Mouse (Mus musculus): ENCODE data around the gene Armh3. TPM values are rescaled to one million over a fixed set of nuclear protein-coding genes. Genes with fewer than 3 reads are reported as not detected.

Armh3 gene
- polyA plus RNA-seq, 1 experiment from 2014 or later: 17.0 TPM

DNA sequence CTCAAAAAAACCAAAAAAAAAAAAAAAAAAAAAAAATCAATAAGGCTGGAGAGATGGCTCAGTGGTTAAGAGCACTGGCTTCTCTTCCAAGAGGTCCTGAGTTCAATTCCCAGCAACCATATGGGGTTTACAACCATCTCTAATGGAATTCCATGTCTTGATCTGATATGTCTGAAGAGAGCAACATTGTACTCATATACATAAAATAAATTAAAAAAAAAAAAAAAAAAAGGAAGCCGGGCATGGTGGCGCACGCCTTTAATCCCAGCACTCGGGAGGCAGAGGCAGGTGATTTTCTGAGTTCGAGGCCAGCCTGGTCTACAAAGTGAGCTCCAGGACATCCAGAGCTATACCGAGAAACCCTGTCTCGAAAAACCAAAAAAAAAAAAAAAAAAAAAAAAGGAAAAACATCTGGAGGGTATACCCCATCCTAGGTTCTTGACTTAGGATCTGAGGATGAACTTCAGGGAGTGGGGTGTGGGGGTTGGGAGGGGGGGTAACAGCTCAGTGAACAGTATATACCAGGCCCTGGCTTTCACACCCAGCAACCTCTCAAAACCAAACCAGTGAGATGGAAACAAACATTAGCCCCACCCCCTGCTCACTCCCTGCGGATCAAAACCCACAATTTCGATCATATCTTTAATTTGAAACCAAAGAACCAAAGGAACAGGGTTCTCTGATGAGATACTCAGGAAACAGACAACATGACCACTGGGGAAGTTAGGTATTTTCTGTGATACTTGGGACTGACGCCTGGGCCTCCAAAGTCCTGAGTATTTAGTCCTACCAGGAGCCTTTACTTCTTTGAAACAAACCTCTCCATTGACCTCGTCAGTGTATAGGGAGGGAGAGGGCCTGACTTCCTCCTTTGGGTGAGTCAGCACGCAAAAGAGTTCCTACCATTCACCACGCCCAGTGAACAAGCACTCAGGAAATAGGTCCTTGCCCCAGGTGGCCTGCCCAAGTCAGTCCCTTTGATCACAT, 208.1 kb downstream of the Armh3 start:
- H3K27me3 ChIP-seq (ENCODE audit: control insufficient read depth, insufficient read depth, low read length): no peaks in the 10 kb centered on the region
- H3K36me3 ChIP-seq (ENCODE audit: control insufficient read depth, insufficient read depth, low read length): no peaks in the 10 kb centered on the region
- H3K4me1 ChIP-seq (ENCODE audit: control insufficient read depth, insufficient read depth, low read length): peaks cover 3% of the 10 kb centered on the region; the same call in 1 of the 2 replicates
- ATAC-seq (ENCODE audit: low FRiP score, low TSS enrichment): peak; percentile 30; the same call in 1 of the 2 replicates
- H3K9ac ChIP-seq (ENCODE audit: low read depth, low read length): no peak overlapping the region
- 76% methylated on average over 13 of the region's 13 CpGs for WGBS
- H3K4me2 ChIP-seq (replicated peaks; ENCODE audit: low read depth, low read length): no peak overlapping the region
- peak overlapping the region; percentile 8; the same call in 1 of the 2 replicates for H3K27ac ChIP-seq (ENCODE audit: low read depth, low read length)
- no peaks in the 10 kb centered on the region for H3K9me3 ChIP-seq (ENCODE audit: control insufficient read depth, low read length)
- H3K4me3 ChIP-seq (ENCODE audit: low read length): no peak overlapping the region

DNA sequence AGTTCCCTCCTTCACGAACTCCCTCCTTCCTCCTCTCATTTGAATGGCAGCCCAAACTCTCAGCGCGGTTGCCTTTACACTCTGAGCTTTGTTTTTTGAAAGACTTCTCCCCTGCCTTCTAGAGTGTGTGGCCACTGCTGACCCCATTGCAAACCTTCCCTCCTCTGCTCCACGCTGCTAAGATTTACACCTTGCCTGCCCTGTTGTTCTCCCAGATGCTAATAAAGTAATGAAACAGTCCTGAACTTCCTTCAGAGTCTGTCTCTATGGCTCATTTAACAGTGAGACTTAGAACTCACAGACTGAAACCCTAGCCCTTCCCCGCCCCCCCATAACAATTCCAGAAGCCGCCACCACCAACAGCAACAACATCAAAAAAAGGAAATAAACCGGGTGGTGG, 208.9 kb downstream of the Armh3 start:
- H3K4me3 ChIP-seq (ENCODE audit: low read length): no peak overlapping the region
- H3K9ac ChIP-seq (ENCODE audit: low read depth, low read length): no peak overlapping the region
- no peaks in the 10 kb centered on the region for H3K9me3 ChIP-seq (ENCODE audit: control insufficient read depth, low read length)
- peaks cover 3% of the 10 kb centered on the region; the same call in 1 of the 2 replicates for H3K4me1 ChIP-seq (ENCODE audit: control insufficient read depth, insufficient read depth, low read length)
- ATAC-seq (ENCODE audit: low FRiP score, low TSS enrichment): peak; percentile 58
- H3K27me3 ChIP-seq (ENCODE audit: control insufficient read depth, insufficient read depth, low read length): no peaks in the 10 kb centered on the region
- 15% methylated on average over 7 of the region's 7 CpGs for WGBS
- H3K36me3 ChIP-seq (ENCODE audit: control insufficient read depth, insufficient read depth, low read length): no peaks in the 10 kb centered on the region
- H3K27ac ChIP-seq (ENCODE audit: low read depth, low read length): no peak overlapping the region; the same call in 1 of the 2 replicates
- no peak overlapping the region for H3K4me2 ChIP-seq (replicated peaks; ENCODE audit: low read depth, low read length)

DNA sequence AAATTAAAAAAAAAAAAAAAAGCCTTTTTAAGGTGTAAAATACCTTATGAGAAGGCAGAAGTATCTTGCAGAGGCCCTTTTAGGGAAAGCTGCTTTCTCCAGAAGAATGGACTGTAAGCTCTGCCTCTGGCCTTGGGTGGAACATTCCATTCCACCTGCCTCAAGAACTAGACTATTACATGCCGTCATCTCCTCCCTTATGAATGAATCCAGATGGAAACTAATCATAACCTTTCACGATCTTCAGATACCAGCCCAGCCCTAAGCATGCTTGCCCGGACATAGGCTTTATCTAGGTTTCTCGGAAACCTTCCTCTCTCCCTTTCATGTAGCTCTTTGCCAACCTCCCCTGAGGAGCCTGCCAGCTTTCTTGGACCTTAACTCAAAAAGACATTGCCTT, 210.0 kb downstream of the Armh3 start:
- Histone ChIP-seq H3K27me3 (ENCODE audit: control insufficient read depth, insufficient read depth, low read length) (no peaks in the 10 kb centered on the region), H3K9me3 (ENCODE audit: control insufficient read depth, low read length) (no peaks in the 10 kb centered on the region), H3K27ac (ENCODE audit: low read depth, low read length) (no peak overlapping the region), H3K36me3 (ENCODE audit: control insufficient read depth, insufficient read depth, low read length) (no peaks in the 10 kb centered on the region), H3K4me3 (ENCODE audit: low read length) (no peak overlapping the region), H3K4me1 (ENCODE audit: control insufficient read depth, insufficient read depth, low read length) (peaks cover 6% of the 10 kb centered on the region; the same call in 1 of the 2 replicates), H3K9ac (ENCODE audit: low read depth, low read length) (no peak overlapping the region), H3K4me2 (replicated peaks; ENCODE audit: low read depth, low read length) (no peak overlapping the region)
- 82% methylated on average over 4 of the region's 4 CpGs for WGBS
- ATAC-seq (ENCODE audit: low FRiP score, low TSS enrichment): no peak

- WGBS: 76% methylated on average over 3 of the region's 3 CpGs
- H3K36me3 ChIP-seq (ENCODE audit: control insufficient read depth, insufficient read depth, low read length): no peaks in the 10 kb centered on the region
- H3K9me3 ChIP-seq (ENCODE audit: control insufficient read depth, low read length): no peaks in the 10 kb centered on the region
- no peaks in the 10 kb centered on the region for H3K27me3 ChIP-seq (ENCODE audit: control insufficient read depth, insufficient read depth, low read length)
- no peak for ATAC-seq (ENCODE audit: low FRiP score, low TSS enrichment)
- H3K9ac ChIP-seq (ENCODE audit: low read depth, low read length): no peak overlapping the region
- H3K4me3 ChIP-seq (ENCODE audit: low read length): no peak overlapping the region
- H3K4me1 ChIP-seq (ENCODE audit: control insufficient read depth, insufficient read depth, low read length): peaks cover 3% of the 10 kb centered on the region; the same call in 1 of the 2 replicates
- H3K27ac ChIP-seq (ENCODE audit: low read depth, low read length): no peak overlapping the region
- no peak overlapping the region for H3K4me2 ChIP-seq (replicated peaks; ENCODE audit: low read depth, low read length)
Measured at GRCm38 (mm10) chr19:45787450-45787849, 210.8 kb downstream of the Armh3 start.

GRCm38 (mm10) chr19:45785470-45785869, 212.8 kb downstream of the Armh3 start:
- no peak overlapping the region for H3K4me2 ChIP-seq (replicated peaks; ENCODE audit: low read depth, low read length)
- ATAC-seq (ENCODE audit: low FRiP score, low TSS enrichment): no peak
- peaks cover 14% of the 10 kb centered on the region for H3K4me1 ChIP-seq (ENCODE audit: control insufficient read depth, insufficient read depth, low read length)
- H3K9me3 ChIP-seq (ENCODE audit: control insufficient read depth, low read length): no peaks in the 10 kb centered on the region
- no peaks in the 10 kb centered on the region for H3K27me3 ChIP-seq (ENCODE audit: control insufficient read depth, insufficient read depth, low read length)
- H3K27ac ChIP-seq (ENCODE audit: low read depth, low read length): no peak overlapping the region
- no peaks in the 10 kb centered on the region; the same call in 1 of the 2 replicates for H3K36me3 ChIP-seq (ENCODE audit: control insufficient read depth, insufficient read depth, low read length)
- WGBS: 34% methylated on average over 3 of the region's 3 CpGs
- H3K9ac ChIP-seq (ENCODE audit: low read depth, low read length): no peak overlapping the region
- H3K4me3 ChIP-seq (ENCODE audit: low read length): no peak overlapping the region

DNA sequence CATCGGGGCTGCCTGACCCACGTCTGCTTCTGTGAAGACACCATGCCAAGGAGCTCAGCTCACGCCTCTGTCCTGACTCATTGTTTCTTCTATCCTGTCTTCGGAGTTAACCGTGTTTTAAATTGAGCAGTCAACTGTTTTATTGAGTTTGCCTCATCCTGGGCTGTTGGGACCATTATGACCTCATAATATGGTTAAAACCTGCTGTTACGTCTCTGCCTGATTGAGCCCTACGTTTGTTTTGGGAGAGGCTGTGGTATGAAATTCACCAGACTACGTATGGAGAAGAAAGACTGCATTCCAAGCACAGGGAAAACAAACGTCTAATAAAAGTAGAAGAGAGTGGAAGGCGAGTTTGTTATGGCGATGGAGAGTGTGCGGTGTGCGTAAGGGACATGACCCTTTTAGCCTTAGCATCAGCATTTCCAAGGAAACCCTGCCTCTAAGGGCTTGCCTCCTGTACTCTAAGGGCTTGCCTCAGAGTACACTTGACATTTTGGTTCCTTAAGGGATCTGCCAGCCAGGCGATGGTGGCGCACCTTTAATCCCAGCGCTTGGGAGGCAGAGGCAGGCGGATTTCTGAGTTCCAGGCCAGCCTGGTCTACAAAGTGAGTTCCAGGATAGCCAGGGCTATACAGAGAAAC, 214.2 kb downstream of the Armh3 start:
- 28% methylated on average over 17 of the region's 17 CpGs for WGBS
- H3K4me3 ChIP-seq (ENCODE audit: low read length): peak overlapping the region; percentile 76
- H3K9ac ChIP-seq (ENCODE audit: low read depth, low read length): peak overlapping the region; percentile 86
- peak overlapping the region; percentile 70 for H3K4me2 ChIP-seq (replicated peaks; ENCODE audit: low read depth, low read length)
- H3K4me1 ChIP-seq (ENCODE audit: control insufficient read depth, insufficient read depth, low read length): peaks cover 14% of the 10 kb centered on the region
- H3K27me3 ChIP-seq (ENCODE audit: control insufficient read depth, insufficient read depth, low read length): no peaks in the 10 kb centered on the region
- no peaks in the 10 kb centered on the region for H3K9me3 ChIP-seq (ENCODE audit: control insufficient read depth, low read length)
- H3K36me3 ChIP-seq (ENCODE audit: control insufficient read depth, insufficient read depth, low read length): peaks cover 10% of the 10 kb centered on the region
- no peak for ATAC-seq (ENCODE audit: low FRiP score, low TSS enrichment)
- peak overlapping the region; percentile 65; the same call in 1 of the 2 replicates for H3K27ac ChIP-seq (ENCODE audit: low read depth, low read length)

DNA sequence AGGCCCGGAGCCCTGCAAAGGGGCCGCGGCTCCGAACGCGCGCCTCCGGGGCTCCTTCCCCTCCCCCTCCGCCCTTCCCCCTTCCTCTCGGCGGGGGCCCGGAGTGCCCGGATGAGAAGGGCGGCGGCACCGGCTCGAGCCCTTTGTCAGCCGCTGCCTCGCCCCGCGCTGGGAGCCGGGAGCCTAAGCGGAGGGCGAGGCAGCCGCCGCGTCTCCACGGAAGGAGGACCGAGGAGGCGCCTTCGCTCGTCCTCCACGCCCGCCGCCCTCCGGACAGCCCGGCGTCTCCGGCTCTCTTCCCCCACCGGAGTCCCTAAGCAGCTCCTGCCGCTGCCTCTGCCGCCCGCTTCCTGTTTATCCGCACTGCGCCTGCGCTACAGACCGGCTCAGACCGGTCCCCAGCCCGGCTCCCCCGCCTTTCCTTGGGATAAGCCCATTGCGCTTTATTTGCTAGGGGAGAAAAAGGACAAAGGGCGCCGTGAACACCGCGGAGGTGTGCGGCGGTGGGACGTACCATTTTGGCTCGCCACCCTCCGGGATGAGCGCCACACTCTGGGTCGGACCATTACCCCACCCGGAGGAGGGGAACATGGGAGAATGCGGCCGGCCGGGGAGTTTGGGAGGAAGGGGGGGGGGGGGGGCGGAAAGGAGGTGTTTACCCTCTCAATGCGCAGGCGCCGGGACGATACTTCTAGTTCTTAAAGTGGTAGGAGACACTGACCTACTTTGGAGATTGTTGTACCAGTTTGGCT, 214.9 kb downstream of the Armh3 start, which contains the start of gene Mgea5:
Gene Mgea5 (minus strand): TSS at position 657 of the 752 bp plus-strand sequence.
- peaks cover 17% of the 10 kb centered on the region for H3K36me3 ChIP-seq (ENCODE audit: control insufficient read depth, insufficient read depth, low read length)
- H3K4me3 ChIP-seq (ENCODE audit: low read length): peak within 1 kb of the TSS; percentile 76
- H3K9me3 ChIP-seq (ENCODE audit: control insufficient read depth, low read length): no peaks in the 10 kb centered on the region
- H3K27me3 ChIP-seq (ENCODE audit: control insufficient read depth, insufficient read depth, low read length): no peaks in the 10 kb centered on the region
- under 1% methylated on average over 62 of the region's 71 CpGs for WGBS
- peak within 1 kb of the TSS; percentile 86 for H3K9ac ChIP-seq (ENCODE audit: low read depth, low read length)
- H3K4me1 ChIP-seq (ENCODE audit: control insufficient read depth, insufficient read depth, low read length): peaks cover 14% of the 10 kb centered on the region
- H3K27ac ChIP-seq (ENCODE audit: low read depth, low read length): peak within 1 kb of the TSS; percentile 97
- H3K4me2 ChIP-seq (replicated peaks; ENCODE audit: low read depth, low read length): peak within 1 kb of the TSS; percentile 70
- peak; percentile 98 for ATAC-seq (ENCODE audit: low FRiP score, low TSS enrichment)

DNA sequence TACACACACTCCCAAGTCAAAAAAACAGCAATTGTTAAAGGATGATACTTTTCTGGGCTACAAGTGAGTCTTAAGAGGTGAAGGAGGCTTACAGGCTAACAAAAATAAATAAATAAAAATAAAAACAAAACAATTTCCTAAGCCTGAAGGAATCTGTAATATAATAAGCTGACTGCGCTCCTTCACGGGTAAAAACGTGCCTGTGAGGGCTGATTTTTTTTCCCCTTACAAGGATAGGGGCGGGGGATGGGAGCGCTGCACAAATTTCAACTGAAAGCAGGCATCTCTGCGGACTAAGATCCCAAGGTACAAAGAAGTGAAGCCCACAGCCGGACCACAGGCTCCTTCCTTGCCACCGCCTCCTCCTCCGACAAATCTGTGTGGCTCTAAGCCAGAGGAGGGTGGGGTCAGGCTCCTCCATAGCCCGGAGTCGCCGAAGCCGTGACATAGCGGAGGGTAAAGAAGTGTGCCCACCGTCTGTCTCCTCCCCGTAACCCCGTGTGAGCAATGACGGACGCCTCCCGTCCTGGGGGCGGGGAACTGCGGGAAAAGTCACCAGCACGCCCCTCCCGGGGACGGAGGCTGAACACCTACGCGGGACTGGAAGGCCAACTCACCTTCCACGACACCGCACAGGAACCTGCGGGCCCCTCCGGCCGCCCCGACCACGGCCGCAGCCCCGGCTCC, 215.8 kb downstream of the Armh3 start:
- Histone ChIP-seq H3K27me3 (ENCODE audit: control insufficient read depth, insufficient read depth, low read length) (no peaks in the 10 kb centered on the region), H3K4me2 (replicated peaks; ENCODE audit: low read depth, low read length) (peak overlapping the region; percentile 44), H3K9ac (ENCODE audit: low read depth, low read length) (peak overlapping the region; percentile 86), H3K27ac (ENCODE audit: low read depth, low read length) (peak overlapping the region; percentile 97), H3K9me3 (ENCODE audit: control insufficient read depth, low read length) (no peaks in the 10 kb centered on the region), H3K4me3 (ENCODE audit: low read length) (peak overlapping the region; percentile 76), H3K4me1 (ENCODE audit: control insufficient read depth, insufficient read depth, low read length) (peaks cover 14% of the 10 kb centered on the region), H3K36me3 (ENCODE audit: control insufficient read depth, insufficient read depth, low read length) (peaks cover 26% of the 10 kb centered on the region)
- ATAC-seq (ENCODE audit: low FRiP score, low TSS enrichment): peak; percentile 68
- under 1% methylated on average over 36 of the region's 36 CpGs for WGBS
